Mouse (Mus musculus) G1E (cell line): ENCODE results near the gene Pdzd2. TPM values are rescaled to one million over a fixed set of nuclear protein-coding genes. Genes with fewer than 3 reads are reported as not detected.

Experiments used
- ATAC-seq: 2 replicates; pipeline ENCODE4 v1.8.0; 2016; ENCODE audit warnings: mild to moderate bottlenecking; ENCODE audit not compliant: insufficient number of reproducible peaks, poor library complexity, low FRiP score, severe bottlenecking; ENCODE audit errors: extremely low read depth
- DNase-seq: peaks from one replicate; pipeline ENCODE4 v3.0.0; 2012; ENCODE audit warnings: low spot score
- H3K27me3 ChIP-seq: 2 replicates; pipeline ENCODE4 v1.6.1; 2012; ENCODE audit warnings: mild to moderate bottlenecking, low read length, inconsistent platforms; ENCODE audit not compliant: insufficient read depth
- H3K36me3 ChIP-seq: replicated peaks from 2 replicates; pipeline ENCODE3; 2012; ENCODE audit warnings: mild to moderate bottlenecking, inconsistent platforms
- H3K4me1 ChIP-seq: 2 replicates; pipeline ENCODE4 v1.6.1; 2012; ENCODE audit warnings: low read depth, low read length, inconsistent platforms, mixed read lengths; ENCODE audit not compliant: insufficient read depth
- H3K4me3 ChIP-seq: 2 replicates; pipeline ENCODE4 v1.5.1; 2012; ENCODE audit warnings: low read depth, mild to moderate bottlenecking, inconsistent platforms, low read length, moderate library complexity, mixed read lengths
- H3K9me3 ChIP-seq: replicated peaks from 2 replicates; pipeline ENCODE4 v1.6.1; 2012; ENCODE audit warnings: inconsistent platforms
- CTCF ChIP-seq: IDR thresholded peaks from 2 replicates; pipeline ENCODE4 v1.5.1; 2012; ENCODE audit warnings: low read depth, low read length, inconsistent platforms, mixed read lengths
- GATA1 ChIP-seq: IDR thresholded peaks from 2 replicates; pipeline ENCODE4 v1.6.1; 2012; ENCODE audit warnings: borderline replicate concordance, low read length, inconsistent platforms, mixed read lengths
- GATA2 ChIP-seq: IDR thresholded peaks from 2 replicates; pipeline ENCODE4 v1.6.1; 2012; ENCODE audit warnings: low read depth, low read length, inconsistent platforms, borderline replicate concordance
- POLR2AphosphoS5 ChIP-seq: IDR thresholded peaks from 2 replicates; pipeline ENCODE4 v1.6.1; 2012; ENCODE audit warnings: low read depth, low read length, inconsistent platforms; ENCODE audit not compliant: insufficient replicate concordance
- TAL1 ChIP-seq: conservative IDR thresholded peaks from 2 replicates; pipeline ENCODE4 v1.6.1; 2012; ENCODE audit warnings: low read depth, low read length, inconsistent platforms, mixed read lengths
- polyA plus RNA-seq: library from polyadenylated mRNA; stranded (reverse); fragments of >175 nt; gene quantifications from 2 replicates; pipeline ENCODE4 v1.2.3, GENCODE M21; 2012
- total RNA-seq, 2 experiments: library from RNA; stranded (forward) in 1 of 2; stranded (reverse) in 1 of 2; fragments of 200-1000 nt in 1 of 2; fragments of >200 nt in 1 of 2; fragmentation: Nextera tagmentation in 1 of 2; gene quantifications; 2 replicates each; pipeline ENCODE4 v1.2.3; 2014 to 2017

Gene Pdzd2
- total and polyA plus RNA-seq, 3 experiments: 0.18 to 1.8 (median 0.98) TPM

- no peak for ATAC-seq
These were observed 32.8 kb downstream of the Pdzd2 start for GRCm38 (mm10) chr15:12706902-12707301.

GRCm38 (mm10) chr15:12700367-12700766 lies 39.4 kb downstream of the Pdzd2 start:
- DNase-seq (no peak), ATAC-seq (no peak)
- Histone ChIP-seq H3K27me3 (peaks cover 20% of the 10 kb centered on the region; the same call in 1 of the 2 replicates), H3K36me3 (no peaks in the 10 kb centered on the region), H3K9me3 (no peaks in the 10 kb centered on the region), H3K4me1 (no peaks in the 10 kb centered on the region), H3K4me3 (no peak overlapping the region)
- no peak for TF ChIP-seq CTCF
- TF ChIP-seq TAL1: no peak
- TF ChIP-seq GATA2: no peak
- no peak for TF ChIP-seq POLR2AphosphoS5
- TF ChIP-seq GATA1: no peak

More at GRCm38 (mm10) chr15:12706902-12707301, 32.8 kb downstream of the Pdzd2 start:
- TF ChIP-seq POLR2AphosphoS5 (no peak), CTCF (no peak), TAL1 (no peak), GATA1 (no peak), GATA2 (no peak)
- Histone ChIP-seq H3K9me3 (no peaks in the 10 kb centered on the region), H3K27me3 (peaks cover 11% of the 10 kb centered on the region; the same call in 1 of the 2 replicates), H3K36me3 (no peaks in the 10 kb centered on the region), H3K4me1 (no peaks in the 10 kb centered on the region), H3K4me3 (no peak overlapping the region)
- DNase-seq: no peak

DNA sequence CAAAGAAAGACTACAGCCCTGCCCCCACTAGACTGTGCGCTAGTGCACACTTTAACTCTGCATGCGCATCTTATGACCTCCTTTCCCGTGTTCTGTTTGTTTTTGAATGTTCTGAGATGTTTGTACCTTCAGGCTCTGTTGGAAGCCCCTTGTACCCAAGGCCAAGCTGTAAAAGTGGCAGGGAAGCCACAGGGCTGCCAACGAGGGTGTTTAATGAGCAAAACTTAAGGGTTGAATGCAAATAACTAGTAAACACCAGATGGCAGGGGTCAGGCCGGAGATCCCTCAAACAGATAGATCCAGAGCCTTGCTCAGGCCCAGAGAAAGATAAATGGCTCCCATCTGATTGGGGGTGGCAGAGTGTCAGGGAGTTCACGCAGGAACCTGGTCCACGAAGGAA lies 42.0 kb downstream of the Pdzd2 start:
- DNase-seq: no peak
- TF ChIP-seq TAL1: no peak
- no peak for TF ChIP-seq GATA2
- TF ChIP-seq POLR2AphosphoS5: no peak
- no peak for TF ChIP-seq GATA1
- TF ChIP-seq CTCF: no peak
- Histone ChIP-seq H3K27me3 (peaks cover 13% of the 10 kb centered on the region; the same call in 1 of the 2 replicates), H3K36me3 (no peaks in the 10 kb centered on the region), H3K4me1 (no peaks in the 10 kb centered on the region), H3K4me3 (no peak overlapping the region), H3K9me3 (no peaks in the 10 kb centered on the region)
- no peak for ATAC-seq

DNA sequence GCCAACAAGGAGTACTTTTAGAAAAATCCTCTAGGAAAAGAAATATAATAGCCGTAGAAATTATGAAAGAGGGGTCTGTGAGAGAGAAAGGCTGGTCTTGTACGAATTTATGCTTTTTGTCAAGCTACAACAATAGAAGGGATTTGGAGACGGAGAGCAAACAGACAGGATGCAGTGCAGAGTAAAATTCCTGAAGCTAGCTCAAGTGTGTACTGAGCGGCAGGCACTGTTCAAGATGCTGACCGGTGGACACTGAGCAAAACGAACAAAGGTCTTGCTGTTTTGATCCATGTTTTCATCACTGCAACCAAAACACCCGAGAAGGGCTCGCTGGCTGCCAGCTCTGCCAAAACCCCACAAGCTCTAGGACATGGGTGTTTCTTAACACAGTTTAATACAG lies 42.8 kb downstream of the Pdzd2 start:
- peaks cover 9% of the 10 kb centered on the region; the same call in 1 of the 2 replicates for H3K27me3 ChIP-seq
- TF ChIP-seq TAL1: no peak
- H3K9me3 ChIP-seq: no peaks in the 10 kb centered on the region
- no peak for ATAC-seq
- no peaks in the 10 kb centered on the region for H3K4me1 ChIP-seq
- no peaks in the 10 kb centered on the region for H3K36me3 ChIP-seq
- no peak for DNase-seq
- no peak overlapping the region for H3K4me3 ChIP-seq

- no peak overlapping the region for H3K4me3 ChIP-seq
- no peaks in the 10 kb centered on the region for H3K4me1 ChIP-seq
- DNase-seq (no peak), ATAC-seq (no peak)
- H3K9me3 ChIP-seq: no peaks in the 10 kb centered on the region; the same call in 1 of the 2 replicates
- TF ChIP-seq TAL1: no peak
- TF ChIP-seq GATA1: no peak
- no peak for TF ChIP-seq GATA2
- TF ChIP-seq CTCF: no peak
- no peak for TF ChIP-seq POLR2AphosphoS5
- no peaks in the 10 kb centered on the region for H3K27me3 ChIP-seq
- no peaks in the 10 kb centered on the region for H3K36me3 ChIP-seq
These were observed 49.9 kb downstream of the Pdzd2 start for GRCm38 (mm10) chr15:12689716-12690381.

DNA sequence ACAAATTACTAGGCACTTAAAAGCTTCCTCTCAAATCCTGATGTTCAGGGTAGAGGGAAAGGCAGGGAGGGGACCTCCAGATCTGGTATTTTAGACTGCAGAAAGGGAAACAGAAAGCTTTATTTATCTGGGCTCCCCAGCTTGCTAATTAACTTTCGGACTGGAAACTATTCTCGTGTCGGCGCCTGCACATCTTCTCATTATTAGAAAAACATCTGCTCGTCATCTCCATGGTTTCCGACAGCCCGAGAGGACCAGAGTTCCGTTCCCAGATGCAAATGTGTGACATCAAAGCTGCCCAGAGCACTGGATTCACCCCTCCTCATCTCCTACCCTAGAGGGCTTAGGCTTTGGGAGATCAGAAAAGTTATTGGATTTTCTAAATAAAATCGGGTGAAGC lies 57.2 kb downstream of the Pdzd2 start:
- no peaks in the 10 kb centered on the region for H3K9me3 ChIP-seq
- TF ChIP-seq TAL1: no peak
- no peak for TF ChIP-seq CTCF
- TF ChIP-seq GATA2: no peak
- TF ChIP-seq POLR2AphosphoS5: no peak
- TF ChIP-seq GATA1: no peak
- ATAC-seq (no peak), DNase-seq (no peak)
- no peaks in the 10 kb centered on the region for H3K36me3 ChIP-seq
- peaks cover 7% of the 10 kb centered on the region; the same call in 1 of the 2 replicates for H3K4me1 ChIP-seq
- H3K4me3 ChIP-seq: no peak overlapping the region
- peaks cover 3% of the 10 kb centered on the region; the same call in 1 of the 2 replicates for H3K27me3 ChIP-seq
